Mouse (Mus musculus) stomach, postnatal 0 days (tissue): ENCODE measurements around the gene Clec16a. TPM values are rescaled to one million over a fixed set of nuclear protein-coding genes. Genes with fewer than 3 reads are reported as not detected.

Experiments used
- ATAC-seq: fragments of 200-750 bp; cut with Nextera tagmentation; 2 replicates; pipeline ENCODE4 v1.8.0; 2017; ENCODE audit not compliant: low FRiP score, low TSS enrichment
- DNase-seq: peaks from one replicate; pipeline ENCODE4 v3.0.0-alpha.2; 2016; ENCODE audit warnings: low spot score
- H3K27ac ChIP-seq: fragments of 300-500 bp; sonication (generic); replicated peaks from 2 replicates; pipeline ENCODE4 v1.5.1; 2014; ENCODE audit warnings: mild to moderate bottlenecking, control low read depth
- H3K27me3 ChIP-seq: fragments of 300-500 bp; sonication (generic); 2 replicates; pipeline ENCODE4 v1.6.1; 2014; ENCODE audit warnings: low read length; ENCODE audit not compliant: control insufficient read depth, insufficient read depth
- H3K36me3 ChIP-seq: fragments of 300-500 bp; sonication (generic); 2 replicates; pipeline ENCODE4 v1.6.1; 2014; ENCODE audit warnings: low read length, mixed read lengths; ENCODE audit not compliant: control insufficient read depth, insufficient read depth
- H3K4me1 ChIP-seq: fragments of 300-500 bp; sonication (generic); replicated peaks from 2 replicates; pipeline ENCODE4 v1.6.1; 2014; ENCODE audit warnings: antibody characterized with exemption; ENCODE audit not compliant: control insufficient read depth, insufficient read depth
- H3K4me2 ChIP-seq: fragments of 300-500 bp; sonication (generic); replicated peaks from 2 replicates; pipeline ENCODE4 v1.6.1; 2014; ENCODE audit warnings: low read depth, mild to moderate bottlenecking, control low read depth, moderate library complexity
- H3K4me3 ChIP-seq: fragments of 300-500 bp; sonication (generic); 2 replicates; pipeline ENCODE4 v1.5.1; 2014; ENCODE audit warnings: low read depth, low read length, control low read depth
- H3K9ac ChIP-seq: fragments of 300-500 bp; sonication (generic); 2 replicates; pipeline ENCODE4 v1.6.1; 2014; ENCODE audit warnings: mild to moderate bottlenecking, low read length, control low read depth, mixed read lengths
- H3K9me3 ChIP-seq: fragments of 300-500 bp; sonication (generic); 2 replicates; pipeline ENCODE4 v1.6.1; 2016; ENCODE audit warnings: low read length; ENCODE audit not compliant: control insufficient read depth
- CTCF ChIP-seq: IDR thresholded peaks from 2 replicates; pipeline ENCODE4 v1.5.1; 2016; ENCODE audit warnings: antibody characterized with exemption, low read depth, mild to moderate bottlenecking, moderate library complexity
- EP300 ChIP-seq: optimal IDR thresholded peaks from 2 replicates; pipeline ENCODE3; 2016; ENCODE audit warnings: antibody characterized with exemption
- WGBS: fragments of 180-500 bp; shearing (Covaris S2); extraction: QIAGEN DNeasy Blood & Tissue Kit; methylation state at CpG from one replicate; pipeline ENCODE4 v1.1.7; 2014; 5-methylcytosine and 5-hydroxymethylcytosine counted together
- polyA plus RNA-seq: library from polyadenylated mRNA; unstranded; fragments of >200 nt; fragmentation: Nextera tagmentation; extraction: Ambion mirVana; gene quantifications from 2 replicates; pipeline ENCODE4 v1.2.1, GENCODE M21; 2015

The Clec16a gene
- polyA plus RNA-seq, 1 experiment from 2014 or later = 28.1 TPM

DNA sequence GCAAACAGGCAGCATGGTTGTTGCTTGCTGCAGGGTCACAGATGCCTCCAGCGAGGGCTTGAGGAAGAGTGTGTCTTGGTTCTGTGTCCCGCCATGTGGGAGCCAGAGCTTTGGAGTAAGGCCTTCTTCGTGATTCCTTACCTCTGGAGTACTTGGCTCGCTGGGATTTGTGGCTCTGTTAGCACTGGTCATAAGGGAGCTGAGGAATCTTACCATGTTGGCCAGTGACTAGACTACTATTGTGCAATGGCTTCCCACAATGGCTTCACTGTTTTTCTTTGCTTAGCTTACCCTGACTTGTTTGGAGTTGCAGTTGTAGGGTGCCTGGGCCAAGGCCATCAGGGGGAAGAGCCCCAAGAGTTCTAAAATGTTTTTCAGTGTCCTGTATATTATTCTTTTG lies 30.8 kb downstream of the Clec16a start:
- WGBS = 88% methylated on average over 4 of the region's 4 CpGs
- no peak for ATAC-seq
- H3K36me3 ChIP-seq = peaks cover 8% of the 10 kb centered on the region

DNA sequence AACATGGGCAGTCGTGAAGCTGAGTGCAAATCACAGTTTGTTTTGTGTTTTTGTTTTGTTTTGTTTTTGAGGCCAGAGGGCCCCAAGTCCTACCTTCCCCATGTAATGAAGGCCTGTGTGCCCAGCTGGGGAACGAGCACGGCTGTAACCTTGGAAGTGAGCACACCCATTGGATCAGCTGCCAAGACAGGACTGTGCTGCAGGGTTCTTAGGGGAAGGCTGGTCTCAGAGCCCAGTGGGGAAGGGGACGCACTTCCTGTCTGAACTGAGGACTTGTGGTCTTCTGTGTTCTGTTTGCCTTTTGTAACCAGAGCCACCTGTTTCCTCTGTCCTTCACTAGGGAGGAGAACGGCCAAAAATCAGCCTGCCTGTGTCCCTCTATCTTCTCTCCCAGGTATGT lies 32.4 kb downstream of the Clec16a start:
- H3K36me3 ChIP-seq = peaks cover 13% of the 10 kb centered on the region
- no peaks in the 10 kb centered on the region for H3K4me1 ChIP-seq
- no peak overlapping the region for H3K4me3 ChIP-seq
- DNase-seq (no peak), ATAC-seq (no peak)
- WGBS = 67% methylated on average over 5 of the region's 5 CpGs
- no peaks in the 10 kb centered on the region for H3K9me3 ChIP-seq
- no peak overlapping the region; the same call in 1 of the 2 replicates for H3K27ac ChIP-seq
- no peaks in the 10 kb centered on the region for H3K27me3 ChIP-seq
- no peak overlapping the region for H3K4me2 ChIP-seq
- TF ChIP-seq CTCF = no peak
- TF ChIP-seq EP300 = no peak
- no peak overlapping the region for H3K9ac ChIP-seq

More for the DNA sequence above, 30.8 kb downstream of the Clec16a start:
- Histone ChIP-seq H3K27me3 (no peaks in the 10 kb centered on the region), H3K4me2 (no peak overlapping the region), H3K27ac (no peak overlapping the region), H3K9ac (no peak overlapping the region), H3K4me3 (no peak overlapping the region), H3K9me3 (no peaks in the 10 kb centered on the region), H3K4me1 (no peaks in the 10 kb centered on the region)
- no peak for TF ChIP-seq CTCF
- TF ChIP-seq EP300 = no peak
- no peak for DNase-seq

DNA sequence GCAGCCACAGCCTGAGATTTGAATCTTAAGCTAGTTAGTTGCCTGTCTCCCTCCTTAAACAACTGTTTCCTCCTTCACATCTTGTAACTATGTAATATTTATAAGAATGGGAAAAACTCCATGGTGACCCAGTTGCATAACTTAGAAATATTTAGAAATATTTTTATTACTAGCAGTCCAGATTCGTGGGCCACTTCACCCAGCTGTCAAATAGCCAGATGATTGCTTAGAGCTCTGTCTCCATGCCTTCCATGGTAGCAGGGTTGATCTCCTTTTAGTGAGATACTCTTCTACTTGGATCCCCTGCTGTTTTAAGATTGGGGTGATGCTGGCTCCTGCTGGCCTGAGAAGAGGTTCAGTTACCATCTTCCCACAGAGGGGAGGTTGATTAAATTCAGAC lies 33.2 kb downstream of the Clec16a start:
- Histone ChIP-seq H3K4me2 (no peak overlapping the region), H3K27me3 (no peaks in the 10 kb centered on the region), H3K9me3 (no peaks in the 10 kb centered on the region), H3K4me3 (no peak overlapping the region), H3K9ac (no peak overlapping the region), H3K36me3 (peaks cover 13% of the 10 kb centered on the region), H3K27ac (0 out of 2 replicates have a peak overlapping the region, but pooled peaks have one; percentile 8), H3K4me1 (no peaks in the 10 kb centered on the region)
- DNase-seq (no peak), ATAC-seq (no peak)
- WGBS = 53% methylated on average over 1 of the region's 1 CpGs
- TF ChIP-seq EP300 (no peak), CTCF (no peak)

DNA sequence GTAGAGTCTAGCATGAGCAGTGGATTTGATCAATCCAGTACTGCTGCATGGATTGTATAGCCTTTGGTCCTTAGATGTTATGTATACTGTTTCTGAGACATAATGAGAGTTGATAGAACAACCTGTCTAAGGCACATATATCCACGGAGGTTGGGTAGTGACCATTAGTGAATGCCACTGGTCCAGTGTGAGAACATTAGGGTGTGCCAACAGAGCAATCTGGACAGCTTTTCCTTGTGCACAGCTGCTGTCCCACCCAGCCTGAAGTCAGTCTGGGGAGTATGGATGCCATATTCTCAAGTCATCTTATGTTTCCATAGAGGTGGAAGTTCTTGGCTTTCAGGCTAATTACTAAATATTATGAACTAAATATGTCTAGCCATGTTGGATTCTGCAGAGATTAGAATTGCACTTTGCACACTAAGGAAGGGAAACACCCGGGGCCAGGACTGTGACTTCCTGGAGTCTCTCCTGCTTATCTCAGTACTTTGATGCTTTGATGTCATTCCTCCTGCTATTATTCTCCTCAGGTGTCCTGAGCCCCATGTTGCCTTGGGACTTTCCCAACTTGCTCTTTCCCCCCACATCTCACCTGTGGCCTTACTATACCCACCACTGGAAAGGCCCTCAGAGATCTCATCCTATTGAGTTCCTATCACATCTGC lies 36.2 kb downstream of the Clec16a start:
- Histone ChIP-seq H3K4me3 (no peak overlapping the region), H3K27me3 (no peaks in the 10 kb centered on the region), H3K27ac (no peak overlapping the region), H3K9me3 (no peaks in the 10 kb centered on the region), H3K9ac (no peak overlapping the region), H3K4me2 (no peak overlapping the region), H3K4me1 (no peaks in the 10 kb centered on the region), H3K36me3 (peaks cover 11% of the 10 kb centered on the region)
- no peak for TF ChIP-seq CTCF
- TF ChIP-seq EP300 = no peak
- ATAC-seq (0 out of 2 replicates have a peak, but pooled peaks have one; percentile 15), DNase-seq (no peak)
- WGBS = 76% methylated on average over 2 of the region's 2 CpGs

DNA sequence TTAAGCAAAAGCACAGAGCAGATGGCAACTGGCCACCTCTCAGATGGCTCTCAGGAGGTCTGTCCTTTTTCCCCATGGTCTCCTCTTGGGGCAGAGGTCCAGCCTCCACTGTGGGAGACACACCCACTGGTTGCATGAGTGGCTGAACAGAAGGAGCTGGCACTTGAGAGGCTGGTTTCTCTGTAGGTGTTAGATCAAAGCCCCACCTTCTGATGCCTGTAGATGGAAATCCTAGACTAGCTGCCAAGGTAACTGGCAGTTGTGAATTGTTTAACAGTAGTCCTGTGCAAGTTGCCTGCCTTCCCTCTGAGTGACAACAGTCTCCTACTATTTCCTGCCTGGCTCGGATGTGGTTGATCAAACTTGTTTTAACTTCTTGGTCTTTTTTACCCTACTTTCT lies 40.0 kb downstream of the Clec16a start:
- Histone ChIP-seq H3K9ac (no peak overlapping the region), H3K4me2 (no peak overlapping the region), H3K27me3 (no peaks in the 10 kb centered on the region), H3K36me3 (peaks cover 8% of the 10 kb centered on the region), H3K4me3 (no peak overlapping the region), H3K9me3 (no peaks in the 10 kb centered on the region), H3K27ac (no peak overlapping the region), H3K4me1 (no peaks in the 10 kb centered on the region)
- ATAC-seq (no peak), DNase-seq (no peak)
- WGBS = 69% methylated on average over 1 of the region's 1 CpGs
- TF ChIP-seq CTCF (no peak), EP300 (no peak)

DNA sequence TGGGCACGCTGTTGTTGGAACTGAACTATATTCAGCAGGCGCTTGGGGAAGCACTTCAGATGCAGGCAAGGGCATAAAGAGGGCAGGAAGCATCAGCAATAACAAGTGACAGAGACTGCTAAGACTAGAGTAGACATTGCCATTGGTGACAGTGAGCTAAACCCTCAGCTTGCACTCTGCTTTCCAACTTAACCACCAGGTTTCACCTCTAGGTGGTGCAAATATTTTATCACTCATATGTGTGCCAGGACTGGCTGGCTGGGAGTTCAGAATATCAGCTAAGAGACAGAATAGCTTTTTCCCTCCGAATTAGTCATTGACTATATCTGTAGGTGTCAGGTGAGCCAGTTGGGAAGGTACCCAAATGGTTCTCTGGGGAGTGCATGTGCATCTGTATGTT lies 41.4 kb downstream of the Clec16a start:
- no peak for DNase-seq
- Histone ChIP-seq H3K27me3 (no peaks in the 10 kb centered on the region), H3K4me3 (no peak overlapping the region), H3K9ac (no peak overlapping the region), H3K36me3 (peaks cover 4% of the 10 kb centered on the region; the same call in 1 of the 2 replicates), H3K9me3 (no peaks in the 10 kb centered on the region), H3K27ac (no peak overlapping the region), H3K4me1 (no peaks in the 10 kb centered on the region), H3K4me2 (no peak overlapping the region)
- 80% methylated on average over 3 of the region's 3 CpGs for WGBS
- peak; percentile 65 for TF ChIP-seq CTCF
- no peak for TF ChIP-seq EP300
- 0 out of 2 replicates have a peak, but pooled peaks have one; percentile 38 for ATAC-seq
